In genomic region chr5:53003981-53004380, GRCm38 (mm10) we compare ENCODE assay signal across 21 mouse cellular contexts. TPM values are rescaled to one million over a fixed set of nuclear protein-coding genes. Genes with fewer than 3 reads are reported as not detected.
"Had no signal": no experiment of that assay in that cellular context is flagged by ENCODE, and none has a peak within 500 bp of the region (broad histone marks: within the 10 kb centered on the region; RNA-seq: fewer than 3 reads in every experiment).

No protein-coding gene starts in this region.

- H3K27ac ChIP-seq: midbrain, embryonic 10.5 days; midbrain, embryonic 12.5 days; neural tube, embryonic 13.5 days; neural tube, embryonic 15.5 days had no signal

- DNase-seq: lung, adult 18-20 months; lung, embryonic 14.5 days; lung, postnatal 10 days; lung, postnatal 4 days; midbrain, embryonic 14.5 days; retina, postnatal 1 day; right cerebral cortex, adult 18-20 months; right cerebral cortex, postnatal 25 days; right cerebral cortex, postnatal 4 days; spleen, adult 18-20 months; thymus, adult 18-20 months; thymus, postnatal 14 days; thymus, postnatal 4 days had no signal

- H3K4me1 ChIP-seq: midbrain, embryonic 10.5 days; midbrain, embryonic 12.5 days; neural tube, embryonic 13.5 days had no signal

- H3K36me3 ChIP-seq: midbrain, embryonic 10.5 days; midbrain, embryonic 12.5 days; neural tube, embryonic 13.5 days; neural tube, embryonic 15.5 days had no signal

- ATAC-seq: midbrain, embryonic 16.5 days had no signal

- H3K4me3 ChIP-seq: midbrain, embryonic 10.5 days; midbrain, embryonic 12.5 days; myocyte; neural tube, embryonic 13.5 days; neural tube, embryonic 15.5 days had no signal

- H3K9ac ChIP-seq: lung, embryonic 14.5 days; midbrain, embryonic 12.5 days; neural tube, embryonic 13.5 days; neural tube, embryonic 15.5 days had no signal

- H3K27me3 ChIP-seq: midbrain, embryonic 12.5 days; neural tube, embryonic 13.5 days; neural tube, embryonic 15.5 days had no signal

- H3K4me2 ChIP-seq: lung, embryonic 14.5 days; midbrain, embryonic 12.5 days; neural tube, embryonic 13.5 days; neural tube, embryonic 15.5 days had no signal

- H3K9me3 ChIP-seq: midbrain, embryonic 10.5 days; neural tube, embryonic 13.5 days; neural tube, embryonic 15.5 days had no signal

RNA-seq across cellular contexts. Expression of gene Slc34a2, which starts 33.9 kb away (rescaled TPM):
- polyA plus RNA-seq: midbrain, embryonic 10.5 days; midbrain, embryonic 12.5 days; midbrain, embryonic 14.5 days; myocyte; neural tube, embryonic 11.5 days; neural tube, embryonic 15.5 days; stomach, embryonic 14.5 days had no signal
